Mouse (Mus musculus) megakaryocyte, embryonic 14.5 days (primary cell): Measurements from ENCODE around the gene Smco2.

Experiments
- FLI1 ChIP-seq: IDR thresholded peaks from 2 replicates; pipeline ENCODE4 v1.6.1; 2012; ENCODE audit warnings: low read length, inconsistent platforms, mixed read lengths
- GATA1 ChIP-seq: IDR thresholded peaks from 3 replicates; pipeline ENCODE4 v1.6.1; 2012; ENCODE audit warnings: mixed read lengths, low read length, inconsistent platforms, borderline replicate concordance

GRCm38 (mm10) chr6:146838366-146838765, 11.5 kb upstream of the Smco2 start:
- TF ChIP-seq GATA1, result no peak
- TF ChIP-seq FLI1, result no peak
